Mouse (Mus musculus) hindbrain, embryonic 11.5 days (tissue): ENCODE measurements around the gene Armc5. TPM values are rescaled to one million over a fixed set of nuclear protein-coding genes. Genes with fewer than 3 reads are reported as not detected.

Source experiments
- ATAC-seq: fragments of 200-750 bp; cut with Nextera tagmentation; 2 replicates; pipeline ENCODE4 v1.8.0; 2017; ENCODE audit warnings: mild to moderate bottlenecking, moderate TSS enrichment, moderate library complexity; ENCODE audit not compliant: low FRiP score
- DNase-seq: peaks from one replicate; pipeline ENCODE4 v3.0.0-alpha.2; 2015; ENCODE audit warnings: low spot score
- H3K27ac ChIP-seq: fragments of 300-500 bp; sonication (generic); 2 replicates; pipeline ENCODE4 v1.5.1; 2014; ENCODE audit warnings: mild to moderate bottlenecking, low read depth, low read length
- H3K27me3 ChIP-seq: fragments of 300-500 bp; sonication (generic); 2 replicates; pipeline ENCODE4 v1.6.1; 2014; ENCODE audit warnings: mild to moderate bottlenecking, low read length, moderate library complexity, mixed read lengths; ENCODE audit not compliant: control insufficient read depth, insufficient read depth
- H3K36me3 ChIP-seq: fragments of 300-500 bp; sonication (generic); 2 replicates; pipeline ENCODE4 v1.6.1; 2014; ENCODE audit warnings: mild to moderate bottlenecking, low read length, moderate library complexity, mixed read lengths; ENCODE audit not compliant: control insufficient read depth, insufficient read depth
- H3K4me1 ChIP-seq: fragments of 300-500 bp; sonication (generic); replicated peaks from 2 replicates; pipeline ENCODE4 v1.6.1; 2014; ENCODE audit warnings: low read length, mixed read lengths; ENCODE audit not compliant: control insufficient read depth, insufficient read depth
- H3K4me2 ChIP-seq: fragments of 300-500 bp; sonication (generic); replicated peaks from 2 replicates; pipeline ENCODE4 v1.6.1; 2014; ENCODE audit warnings: mild to moderate bottlenecking, low read depth, low read length
- H3K4me3 ChIP-seq: fragments of 300-500 bp; sonication (generic); 2 replicates; pipeline ENCODE4 v1.5.1; 2014; ENCODE audit warnings: low read depth, low read length
- H3K9ac ChIP-seq: fragments of 300-500 bp; sonication (generic); 2 replicates; pipeline ENCODE4 v1.6.1; 2014; ENCODE audit warnings: low read depth, low read length
- H3K9me3 ChIP-seq: fragments of 300-500 bp; sonication (generic); 2 replicates; pipeline ENCODE4 v1.6.1; 2016; ENCODE audit warnings: low read length; ENCODE audit not compliant: control insufficient read depth
- WGBS: fragments of 180-500 bp; shearing (Covaris S2); extraction: QIAGEN DNeasy Blood & Tissue Kit; methylation state at CpG from one replicate; pipeline ENCODE4 v1.1.7; 2014; 5-methylcytosine and 5-hydroxymethylcytosine counted together
- polyA plus RNA-seq: library from polyadenylated mRNA; unstranded; fragments of >200 nt; fragmentation: Nextera tagmentation; extraction: Ambion mirVana; gene quantifications from 2 replicates; pipeline ENCODE4 v1.2.1, GENCODE M21; 2014

Gene Armc5
- polyA plus RNA-seq, 1 experiment from 2014 or later = 7.4 TPM

GRCm38 (mm10) chr7:128240131-128240784 lies 3.1 kb downstream of the Armc5 start:
- H3K27me3 ChIP-seq = no peaks in the 10 kb centered on the region
- DNase-seq (no peak), ATAC-seq (no peak)
- no peak overlapping the region for H3K27ac ChIP-seq
- no peak overlapping the region for H3K4me2 ChIP-seq
- H3K36me3 ChIP-seq = no peaks in the 10 kb centered on the region
- no peak overlapping the region for H3K9ac ChIP-seq
- H3K9me3 ChIP-seq = no peaks in the 10 kb centered on the region
- H3K4me1 ChIP-seq = 0 out of 2 replicates have a peak, but pooled peaks cover 4% of the 10 kb centered on the region
- no peak overlapping the region for H3K4me3 ChIP-seq
- WGBS = 96% methylated on average over 27 of the region's 27 CpGs

- WGBS = 96% methylated on average over 16 of the region's 16 CpGs
Observed at GRCm38 (mm10) chr7:128242331-128242730, 5.2 kb downstream of the Armc5 start.

GRCm38 (mm10) chr7:128243921-128244320 lies 6.8 kb downstream of the Armc5 start:
- H3K4me1 ChIP-seq = no peaks in the 10 kb centered on the region
- no peak for ATAC-seq
- WGBS = 47% methylated on average over 10 of the region's 10 CpGs
- H3K4me3 ChIP-seq = no peak overlapping the region
- no peak for DNase-seq
- H3K27me3 ChIP-seq = no peaks in the 10 kb centered on the region
- H3K9me3 ChIP-seq = no peaks in the 10 kb centered on the region
- no peak overlapping the region for H3K27ac ChIP-seq
- no peak overlapping the region for H3K4me2 ChIP-seq
- H3K9ac ChIP-seq = no peak overlapping the region
- no peaks in the 10 kb centered on the region for H3K36me3 ChIP-seq

More at GRCm38 (mm10) chr7:128242331-128242730, 5.2 kb downstream of the Armc5 start:
- no peaks in the 10 kb centered on the region for H3K27me3 ChIP-seq
- ATAC-seq (no peak), DNase-seq (no peak)
- H3K9me3 ChIP-seq = no peaks in the 10 kb centered on the region
- no peak overlapping the region for H3K4me3 ChIP-seq
- H3K36me3 ChIP-seq = no peaks in the 10 kb centered on the region
- no peak overlapping the region for H3K4me2 ChIP-seq
- no peaks in the 10 kb centered on the region for H3K4me1 ChIP-seq
- no peak overlapping the region for H3K27ac ChIP-seq
- no peak overlapping the region for H3K9ac ChIP-seq

GRCm38 (mm10) chr7:128244410-128245025 lies 7.4 kb downstream of the Armc5 start:
- H3K4me3 ChIP-seq = no peak overlapping the region
- DNase-seq (no peak), ATAC-seq (no peak)
- H3K27me3 ChIP-seq = no peaks in the 10 kb centered on the region
- H3K27ac ChIP-seq = no peak overlapping the region
- no peaks in the 10 kb centered on the region for H3K9me3 ChIP-seq
- no peaks in the 10 kb centered on the region for H3K4me1 ChIP-seq
- WGBS = 82% methylated on average over 18 of the region's 18 CpGs
- no peak overlapping the region for H3K4me2 ChIP-seq
- 0 out of 2 replicates have a peak overlapping the region, but pooled peaks have one; percentile 1 for H3K9ac ChIP-seq
- no peaks in the 10 kb centered on the region for H3K36me3 ChIP-seq

GRCm38 (mm10) chr7:128245547-128245946 lies 8.4 kb downstream of the Armc5 start:
- Histone ChIP-seq H3K36me3 (no peaks in the 10 kb centered on the region), H3K4me3 (no peak overlapping the region), H3K27me3 (no peaks in the 10 kb centered on the region), H3K9me3 (no peaks in the 10 kb centered on the region), H3K4me2 (no peak overlapping the region), H3K27ac (no peak overlapping the region), H3K4me1 (no peaks in the 10 kb centered on the region), H3K9ac (no peak overlapping the region)
- WGBS = 92% methylated on average over 4 of the region's 4 CpGs
- ATAC-seq (no peak), DNase-seq (no peak)

- H3K27ac ChIP-seq = peak within 1 kb of the TSS; percentile 17; the same call in 1 of the 2 replicates
- H3K9ac ChIP-seq = peak within 1 kb of the TSS; percentile 57
- no peaks in the 10 kb centered on the region for H3K9me3 ChIP-seq
- WGBS = 4% methylated on average over 26 of the region's 30 CpGs
- peak within 1 kb of the TSS; percentile 28 for H3K4me3 ChIP-seq
- peak within 1 kb of the TSS; percentile 52 for H3K4me2 ChIP-seq
- peaks cover 3% of the 10 kb centered on the region; the same call in 1 of the 2 replicates for H3K27me3 ChIP-seq
- no peaks in the 10 kb centered on the region for H3K36me3 ChIP-seq
- peak; percentile 58 for ATAC-seq
- no peaks in the 10 kb centered on the region for H3K4me1 ChIP-seq
- peak; percentile 60 for DNase-seq
Observed at GRCm38 (mm10) chr7:128246496-128247391, 9.6 kb downstream of the Armc5 start, which contains the start of gene Tgfb1i1. Tgfb1i1 (plus strand) TSS chr7:128246812.

GRCm38 (mm10) chr7:128247443-128247842 lies 10.3 kb downstream of the Armc5 start:
- H3K27ac ChIP-seq = no peak overlapping the region
- H3K9me3 ChIP-seq = no peaks in the 10 kb centered on the region
- H3K4me2 ChIP-seq = peak overlapping the region; percentile 52
- peak overlapping the region; percentile 28 for H3K4me3 ChIP-seq
- H3K9ac ChIP-seq = peak overlapping the region; percentile 57
- H3K4me1 ChIP-seq = no peaks in the 10 kb centered on the region; the same call in 1 of the 2 replicates
- 3% methylated on average over 13 of the region's 13 CpGs for WGBS
- no peaks in the 10 kb centered on the region for H3K36me3 ChIP-seq
- ATAC-seq (peak; percentile 80), DNase-seq (peak; percentile 91)
- peaks cover 3% of the 10 kb centered on the region; the same call in 1 of the 2 replicates for H3K27me3 ChIP-seq
